Comparison of ENCODE assay signal across 26 mouse cellular contexts in genomic region chr10:3888510-3888909, GRCm38 (mm10).
DNase-seq lines count a peak whose midpoint lies in the region; TF ChIP-seq lines count a peak whose summit lies in the region.
"Had no signal": no experiment of that assay in that cellular context is flagged by ENCODE, and none has a peak within 500 bp of the region (broad histone marks: within the 10 kb centered on the region; RNA-seq: fewer than 3 reads in every experiment).

No protein-coding gene starts in this region.

- peak; percentile 10 for DNase-seq in cerebellum, adult 9-11 months
- no peak for DNase-seq in cerebellum, adult 9-10 months
- peak in 1 of 2 experiments; percentile 19 for DNase-seq in layer of hippocampus, adult 2 months (ENCODE audit: low spot score in 2 of 2)
- no peak for DNase-seq in layer of hippocampus, postnatal 25 days (ENCODE audit: extremely low spot score in 1 of 2, low spot score in 1 of 2)
- peak; percentile 16 for DNase-seq in right cerebral cortex, adult 18-20 months
- DNase-seq in right cerebral cortex, postnatal 36 days (ENCODE audit: low spot score in 2 of 2): no peak
- DNase-seq in kidney, adult 18-20 months: no peak
- DNase-seq: adrenal gland, adult 8-10 months; cerebellum, adult 11 months; cerebellum, postnatal 10 days; gastrocnemius, adult 2 months; gastrocnemius, postnatal 36 days; heart, adult 2 months; kidney, postnatal 36 days; left cerebral cortex, postnatal 4 days; liver, postnatal 0 days; lung, postnatal 36 days; right cerebral cortex, postnatal 14 days; thymus, postnatal 14 days had no signal

- peak overlapping the region; percentile 69 for H3K27ac ChIP-seq in layer of hippocampus, adult 2 months
- H3K27ac ChIP-seq: forebrain, embryonic 13.5 days; gastrocnemius, adult 2 months; heart, adult 2 months; hindbrain, embryonic 14.5 days; kidney, embryonic 15.5 days; left cerebral cortex, adult 2 months; liver, embryonic 12.5 days; stomach, embryonic 15.5 days had no signal

- TF ChIP-seq CTCF in layer of hippocampus, adult 2 months (conservative IDR thresholded peaks at IDR 0.05): no peak

- H3K4me3 ChIP-seq in layer of hippocampus, adult 2 months: no peak overlapping the region
- H3K4me3 ChIP-seq: forebrain, embryonic 13.5 days; gastrocnemius, adult 2 months; heart, adult 2 months; heart, embryonic 12.5 days; kidney, embryonic 15.5 days; left cerebral cortex, adult 2 months; liver, embryonic 12.5 days; stomach, embryonic 15.5 days had no signal

Comparison
In these comparisons a context has a peak if more than half of its experiments do, and no peak if none do; other contexts are left out.
1. DNase-seq: peak in cerebellum, adult 9-11 months (single experiment) and right cerebral cortex, adult 18-20 months (single experiment); none in cerebellum, adult 9-10 months (single experiment), layer of hippocampus, postnatal 25 days (0 of 2), right cerebral cortex, postnatal 36 days (0 of 2) and kidney, adult 18-20 months (single experiment).